Mouse (Mus musculus) G1E (cell line): ENCODE results near the gene Man1a2.

Experiments used
- CTCF ChIP-seq: IDR thresholded peaks from 2 replicates; pipeline ENCODE4 v1.5.1; 2012; ENCODE audit warnings: low read depth, low read length, inconsistent platforms, mixed read lengths
- GATA1 ChIP-seq: IDR thresholded peaks from 2 replicates; pipeline ENCODE4 v1.6.1; 2012; ENCODE audit warnings: borderline replicate concordance, low read length, inconsistent platforms, mixed read lengths
- TAL1 ChIP-seq: conservative IDR thresholded peaks from 2 replicates; pipeline ENCODE4 v1.6.1; 2012; ENCODE audit warnings: low read depth, low read length, inconsistent platforms, mixed read lengths

DNA sequence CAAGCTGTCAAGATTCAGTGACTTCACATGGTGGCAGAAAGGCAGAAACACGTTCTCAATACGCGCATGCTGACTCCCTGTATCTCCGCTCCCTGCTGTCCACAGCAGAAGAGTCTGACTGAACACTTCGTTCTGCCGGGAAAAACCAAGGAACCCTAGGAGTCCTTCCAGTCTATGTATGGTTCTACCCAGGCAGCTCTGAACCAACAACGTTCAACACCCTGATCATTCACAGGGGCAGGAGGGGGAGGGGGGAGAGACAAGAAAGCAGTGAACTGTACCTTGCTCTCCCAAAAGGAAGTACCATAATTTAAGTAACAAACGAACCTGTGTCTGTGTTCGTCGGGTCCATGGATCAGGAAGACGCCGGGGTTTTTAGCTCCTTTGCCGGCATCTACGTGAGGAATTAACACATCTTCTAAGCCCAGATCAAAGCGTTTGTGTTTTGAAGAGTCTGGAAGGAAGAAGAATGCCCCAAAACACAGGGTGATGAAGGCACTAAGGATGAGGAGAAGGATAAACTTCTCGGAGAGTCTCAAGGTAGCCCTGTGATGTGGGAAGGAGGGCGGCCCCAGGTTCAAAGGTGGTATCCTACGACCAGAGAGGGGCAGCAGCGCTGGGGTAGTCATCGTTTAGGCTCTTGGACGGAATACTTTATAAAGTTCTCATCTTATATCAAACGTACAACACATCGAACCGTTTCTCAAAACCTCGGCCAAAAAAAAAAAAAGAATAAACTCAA, 898 bp downstream of the Man1a2 start:
- TF ChIP-seq GATA1 (no peak), CTCF (no peak), TAL1 (no peak)
